Mouse (Mus musculus) frontal cortex, adult (tissue): ENCODE results near the gene Pianp.
A peak's percentile ranks its signal among the peaks of the same experiment; 100 is the strongest.
"Not testable (repeated sequence)": the region's sequence is repeated elsewhere in the genome, so short reads cannot be mapped to it uniquely, and the experiment has no call there.

Source experiments
- ATAC-seq: cut with Nextera tagmentation; 2 replicates; pipeline ENCODE4 v1.9.2; 2017; ENCODE audit warnings: mild to moderate bottlenecking, moderate library complexity, mixed read lengths; ENCODE audit not compliant: low TSS enrichment

Gene Pianp

DNA sequence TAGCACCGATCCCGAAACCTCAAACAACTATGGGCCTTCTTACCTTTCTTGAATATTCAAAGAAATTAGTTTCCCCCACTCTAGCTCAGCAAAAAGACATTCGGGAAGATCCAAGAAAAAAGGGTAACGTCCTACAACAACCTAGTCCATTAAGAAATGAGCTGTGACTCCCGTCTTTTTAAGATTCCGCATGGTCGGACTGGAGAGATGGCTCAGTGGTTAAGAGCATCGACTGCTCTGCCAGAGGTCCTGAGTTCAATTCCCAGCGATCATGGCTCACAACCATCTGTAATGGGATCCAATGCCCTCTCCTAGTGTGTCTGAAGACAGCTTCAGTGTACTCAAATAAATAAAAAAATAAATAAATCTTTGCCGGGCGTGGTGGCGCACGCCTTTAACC is 11.6 kb downstream of the Pianp start:
- ATAC-seq = no peak

DNA sequence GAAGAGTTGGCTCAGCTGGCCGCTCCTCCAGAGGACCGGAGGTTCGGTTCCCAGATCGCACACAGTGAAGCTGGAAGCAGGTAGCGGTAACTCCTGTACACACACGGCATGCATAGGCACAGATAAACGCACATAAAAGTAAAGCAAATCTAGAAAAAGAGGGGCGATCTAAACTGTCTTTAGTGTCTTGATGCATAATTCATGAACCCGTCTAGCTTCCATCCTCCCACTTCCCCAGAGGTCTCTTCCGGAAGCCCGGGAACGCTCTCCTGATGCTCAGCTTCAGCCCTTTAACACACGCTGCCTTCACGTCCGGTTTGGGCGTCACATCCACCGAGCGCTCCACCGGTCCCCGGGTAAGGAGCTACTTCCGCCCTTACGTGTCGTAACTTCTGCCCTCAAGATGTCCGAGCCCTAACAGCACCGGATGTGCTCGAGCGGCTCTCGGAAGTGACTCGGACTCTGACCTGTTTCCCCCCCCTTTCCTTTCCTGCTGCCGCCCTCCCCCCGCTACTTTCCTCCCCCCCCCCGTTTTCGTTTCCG is 12.2 kb downstream of the Pianp start:
- peak; percentile 94 for ATAC-seq

DNA sequence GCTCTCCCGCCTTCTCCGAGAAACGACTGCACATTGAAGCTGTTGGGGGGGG is 12.5 kb downstream of the Pianp start, which contains the start of gene Zfp384:
Zfp384 (plus strand) TSS at position 17 of the 52 bp plus-strand sequence.
- ATAC-seq = no peak

DNA sequence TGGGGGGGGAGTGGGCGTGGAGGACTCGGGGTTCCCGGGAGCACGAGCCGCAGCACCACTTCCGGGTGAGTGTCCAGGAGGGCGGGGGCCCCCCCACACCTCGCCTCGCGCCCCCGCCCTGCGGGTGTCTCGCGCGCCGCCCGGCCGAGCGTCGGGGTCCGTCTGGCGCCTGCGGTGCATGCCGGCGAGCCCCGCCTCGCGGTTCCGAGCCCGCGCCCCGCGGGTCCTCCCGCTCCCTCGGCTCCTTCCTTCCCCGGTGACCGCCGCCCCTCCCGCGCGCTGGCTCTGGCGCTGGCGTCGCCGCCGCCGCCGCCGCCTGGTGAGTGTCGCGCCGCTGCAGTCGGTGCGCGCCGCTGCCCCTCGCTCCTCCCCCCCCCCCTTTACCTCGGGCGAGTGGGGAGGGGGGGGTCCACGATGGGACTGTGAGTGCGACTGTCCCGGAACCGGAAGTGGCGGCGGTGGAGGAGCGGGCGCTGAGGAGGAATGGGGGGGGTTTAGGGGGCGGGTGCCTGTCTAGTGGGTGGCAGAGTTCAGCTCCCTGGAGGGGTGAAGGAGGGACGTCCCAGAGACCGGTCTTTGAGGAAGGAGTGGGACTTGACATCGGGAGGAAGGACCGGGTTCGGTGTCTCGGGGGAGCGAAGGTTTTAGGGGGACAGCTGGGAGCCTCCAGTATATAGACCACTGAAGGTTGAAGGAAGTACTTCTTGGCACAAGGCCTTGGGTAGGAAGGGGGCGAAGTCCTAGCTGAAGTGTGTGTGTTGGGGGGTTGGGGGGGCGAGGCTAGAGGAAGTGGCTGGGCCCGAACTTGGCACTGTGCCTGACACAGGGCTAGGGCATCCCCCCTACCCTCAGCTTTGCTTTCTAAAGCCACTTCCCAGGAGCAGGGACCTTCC is 12.9 kb downstream of the Pianp start:
- peak; percentile 65 for ATAC-seq

DNA sequence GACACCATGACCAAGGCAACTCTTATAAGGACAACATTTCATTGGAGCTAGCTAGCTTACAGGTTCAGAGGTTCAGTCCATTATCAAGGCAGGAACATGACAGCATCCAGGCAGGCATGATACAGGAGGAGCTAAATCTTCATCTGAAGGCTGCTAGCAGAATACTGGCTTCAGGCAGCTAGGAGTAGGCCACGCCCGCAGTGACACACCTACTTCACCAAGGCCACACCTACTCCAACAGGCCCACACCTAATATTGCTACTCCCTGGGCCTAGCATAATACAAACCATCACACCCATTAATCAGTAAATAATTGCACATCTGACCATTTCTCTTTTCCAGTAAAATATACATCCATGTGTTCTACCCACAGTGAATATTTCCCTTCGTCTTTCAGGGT is 21.2 kb downstream of the Pianp start:
- ATAC-seq = no peak

DNA sequence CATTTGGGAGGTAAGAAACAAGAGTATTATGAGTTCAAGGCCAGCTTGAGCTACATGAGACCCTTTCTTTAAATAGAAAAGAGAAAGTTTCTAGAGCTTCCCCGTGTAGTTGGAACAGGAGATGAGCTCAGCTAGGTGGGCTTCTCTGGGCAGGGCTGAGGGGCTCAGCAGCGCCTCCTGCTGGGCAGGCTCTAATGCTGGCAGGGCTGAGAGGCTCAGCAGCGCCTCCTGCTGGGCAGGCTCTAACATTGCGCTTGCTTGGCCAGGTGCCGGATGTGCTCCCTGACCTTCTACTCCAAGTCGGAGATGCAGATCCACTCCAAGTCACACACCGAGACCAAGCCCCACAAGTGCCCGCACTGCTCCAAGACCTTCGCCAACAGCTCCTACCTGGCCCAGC is 34.0 kb downstream of the Pianp start:
- ATAC-seq = not testable (repeated sequence)

DNA sequence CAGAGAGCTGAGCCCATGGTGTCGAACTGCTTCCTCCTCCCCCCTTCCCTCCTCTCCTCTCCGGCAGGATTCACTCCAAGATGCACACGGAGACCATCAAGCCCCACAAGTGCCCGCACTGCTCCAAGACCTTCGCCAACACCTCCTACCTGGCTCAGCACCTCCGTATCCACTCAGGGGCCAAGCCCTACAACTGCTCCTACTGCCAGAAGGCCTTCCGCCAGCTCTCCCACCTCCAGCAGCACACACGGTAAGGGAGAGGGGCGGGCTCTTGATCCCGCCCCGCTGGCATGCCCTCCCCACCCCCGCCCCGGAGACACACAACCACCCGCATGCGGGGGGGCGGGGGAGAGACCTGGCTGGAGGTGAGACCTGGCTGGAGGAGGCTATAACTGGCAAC is 35.1 kb downstream of the Pianp start:
- no peak for ATAC-seq

DNA sequence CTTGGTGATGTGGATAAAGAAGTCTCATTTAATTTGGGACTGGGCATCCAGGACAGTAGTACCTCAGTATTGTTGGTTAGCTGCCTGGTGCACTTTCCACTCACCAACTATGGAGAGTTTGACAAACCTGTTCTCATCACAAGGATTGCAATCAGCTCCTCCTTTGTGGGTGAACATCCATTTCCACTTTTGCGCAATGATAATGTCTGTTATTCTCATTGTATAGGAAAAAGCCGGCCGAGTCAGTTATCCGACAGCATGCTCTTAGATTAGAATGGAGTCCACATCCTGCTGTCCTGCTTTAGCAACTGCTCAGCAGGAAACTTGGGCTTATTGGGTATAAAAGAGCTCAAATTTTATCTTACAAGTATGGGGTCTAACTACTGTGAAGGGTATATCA is 42.2 kb downstream of the Pianp start:
- ATAC-seq = no peak

DNA sequence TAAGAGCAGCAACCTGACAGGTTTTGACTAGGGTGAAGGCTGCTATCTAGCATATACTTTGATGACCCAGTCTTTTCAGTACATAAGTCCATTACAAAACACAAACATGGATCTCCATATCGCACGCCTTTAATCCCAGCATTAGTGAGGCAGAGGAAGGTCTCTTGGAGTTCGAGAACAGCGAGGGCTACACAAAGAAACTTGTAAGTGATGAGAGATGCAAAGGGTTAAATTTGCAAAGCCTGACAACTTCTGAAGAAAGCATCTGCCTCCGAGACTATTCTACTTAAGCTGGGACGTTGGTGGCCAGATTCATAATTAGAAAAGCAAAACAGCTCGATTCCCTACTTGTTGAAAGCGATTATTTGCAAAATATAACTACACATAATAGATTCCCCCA is 42.6 kb downstream of the Pianp start:
- ATAC-seq = no peak

DNA sequence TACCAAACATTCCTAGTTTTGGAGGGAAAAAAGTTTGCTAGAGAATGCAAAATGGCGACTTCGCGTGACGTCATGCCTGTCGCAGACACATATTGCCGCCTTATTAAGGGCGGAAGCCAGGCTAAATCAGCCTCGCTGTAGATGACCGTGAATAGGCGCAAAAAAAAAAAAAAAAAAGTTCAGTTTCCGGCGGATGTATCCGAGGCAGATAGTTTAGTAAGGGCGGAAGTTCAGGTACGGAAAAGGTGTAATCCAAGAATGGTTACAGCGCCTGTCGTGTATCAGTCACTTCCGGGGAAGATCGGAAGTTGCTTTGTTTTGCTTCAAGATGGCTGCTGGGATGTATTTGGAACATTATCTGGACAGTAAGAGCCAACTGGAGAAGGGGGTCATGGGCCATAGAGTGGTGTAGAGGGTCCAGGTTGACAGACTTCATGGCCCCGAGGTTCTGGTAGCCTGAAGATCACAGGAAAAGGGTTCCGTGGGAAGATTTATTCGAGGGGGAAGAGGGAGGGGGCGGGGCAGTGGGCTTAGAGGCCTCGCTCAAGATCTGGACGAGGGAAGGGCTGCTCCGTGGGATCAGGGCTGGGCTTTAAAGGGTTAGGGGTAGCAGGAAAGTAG is 43.1 kb downstream of the Pianp start, which contains the start of gene Ing4:
Ing4 (plus strand) TSS at position 228 of the 621 bp plus-strand sequence.
- peak; percentile 95 for ATAC-seq

DNA sequence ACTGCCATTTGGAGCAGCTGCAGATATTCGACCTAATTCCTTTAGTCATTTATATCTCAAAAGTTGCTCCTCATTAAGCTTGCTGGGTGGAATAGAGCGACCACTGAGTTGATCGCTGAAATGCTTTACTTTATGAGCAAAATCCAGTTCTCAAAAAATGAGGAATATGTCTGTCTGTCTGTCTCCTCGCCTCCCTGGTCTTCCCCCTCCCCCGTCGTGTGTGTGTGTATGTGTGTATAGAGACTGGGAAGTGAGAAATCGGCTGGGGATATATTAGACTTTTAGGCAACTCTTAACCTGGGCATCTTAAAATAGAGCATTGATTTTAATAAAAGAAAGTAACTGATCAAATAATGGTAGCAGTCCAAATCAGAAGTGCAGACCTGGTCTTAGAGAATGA is 43.7 kb downstream of the Pianp start:
- ATAC-seq = no peak

DNA sequence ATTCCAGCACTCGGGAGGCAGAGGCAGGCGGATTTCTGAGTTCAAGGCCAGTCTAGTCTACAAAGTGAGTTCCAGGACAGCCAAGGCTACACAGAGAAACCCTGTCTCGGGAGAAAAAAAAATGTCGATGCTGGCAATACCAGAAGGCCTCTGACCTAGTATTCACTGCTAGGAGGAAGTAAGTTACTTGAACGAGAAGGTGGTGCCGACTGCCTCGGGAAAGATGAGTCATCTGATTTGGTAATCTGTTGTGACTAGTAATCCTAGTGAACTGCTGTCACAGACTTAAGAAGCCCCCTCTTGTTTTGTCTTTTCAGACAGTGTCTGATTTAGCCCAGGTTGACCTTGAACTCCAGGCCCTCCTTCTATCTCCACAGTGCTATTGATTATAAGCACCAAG is 44.6 kb downstream of the Pianp start:
- no peak for ATAC-seq

DNA sequence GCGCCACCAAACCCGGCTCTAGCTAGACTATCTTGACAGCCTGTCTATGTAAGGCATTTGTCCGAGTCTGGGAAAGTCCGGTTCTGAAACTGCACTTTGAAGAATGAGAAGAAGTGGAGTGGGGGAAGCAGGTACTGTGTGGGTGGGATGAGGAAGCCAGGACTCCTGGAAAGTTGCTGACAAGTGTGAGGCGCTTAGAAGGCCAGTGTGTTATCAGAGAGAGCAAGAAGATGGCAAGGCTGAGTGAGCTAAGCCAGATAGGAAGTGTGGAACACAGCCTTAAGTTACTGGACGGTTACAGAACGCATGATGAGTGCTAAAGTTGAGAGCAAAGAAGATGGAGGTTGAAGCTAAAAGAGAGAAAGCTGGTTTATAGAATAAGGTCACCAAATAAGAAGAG is 45.6 kb downstream of the Pianp start:
- ATAC-seq = no peak

DNA sequence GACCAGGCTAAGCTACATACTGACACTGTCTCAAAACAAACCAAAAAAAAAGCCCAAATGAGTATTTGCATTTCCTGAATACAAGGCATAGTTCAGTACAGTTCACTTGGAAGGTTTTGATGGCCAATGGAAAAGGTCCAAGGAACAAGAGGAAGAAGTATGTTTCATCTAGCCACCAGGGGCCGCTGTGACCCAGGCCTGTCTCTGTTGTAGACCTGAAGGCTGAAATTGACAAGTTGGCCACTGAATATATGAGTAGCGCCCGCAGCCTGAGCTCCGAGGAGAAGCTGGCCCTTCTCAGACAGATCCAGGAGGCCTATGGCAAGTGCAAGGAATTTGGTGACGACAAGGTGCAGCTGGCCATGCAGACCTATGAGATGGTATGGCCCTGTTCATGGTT is 50.2 kb downstream of the Pianp start:
- peak; percentile 69 for ATAC-seq

DNA sequence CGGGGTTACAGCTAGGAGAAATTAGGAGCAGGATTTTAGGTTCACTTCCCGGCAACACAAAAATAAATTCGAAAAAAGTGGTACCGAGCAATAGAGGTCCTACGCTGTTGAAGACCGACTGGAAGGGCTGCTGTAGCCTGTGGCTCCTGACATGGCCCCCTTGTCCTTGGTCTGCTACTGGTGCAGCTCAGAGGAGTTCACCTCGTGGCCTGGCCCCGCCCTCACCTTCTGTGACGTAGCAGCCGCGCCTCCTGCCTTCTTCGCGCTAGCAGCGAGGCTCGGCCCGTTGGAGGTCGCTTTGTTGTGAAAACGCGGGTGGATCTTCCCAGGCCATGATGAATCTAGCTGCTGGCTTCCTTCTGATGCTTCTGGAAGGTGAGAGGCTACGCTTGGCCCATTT is 53.2 kb downstream of the Pianp start, which contains the start of gene Acrbp:
Acrbp (plus strand) TSS at position 12 of the 400 bp plus-strand sequence.
- no peak for ATAC-seq

DNA sequence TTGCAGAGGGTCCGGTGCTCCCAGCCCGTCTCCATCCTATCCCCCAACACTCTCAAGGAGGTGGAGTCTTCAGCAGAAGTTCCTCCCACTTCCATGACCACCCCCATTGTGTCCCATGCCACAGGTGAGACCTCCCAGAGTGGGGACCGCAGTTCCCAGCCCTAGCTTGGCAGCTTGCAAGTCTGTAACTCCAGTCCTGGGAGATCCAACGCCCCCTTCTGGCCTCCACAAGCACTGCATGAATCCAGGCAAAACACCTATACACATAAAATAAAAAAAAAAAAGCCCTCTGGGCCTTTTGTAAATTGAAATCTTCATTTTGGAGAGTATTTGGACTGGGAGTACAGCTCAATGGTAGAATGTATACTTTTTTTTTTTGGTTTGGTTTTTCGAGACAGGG is 54.7 kb downstream of the Pianp start:
- ATAC-seq = no peak
